Mouse (Mus musculus): Measurements from ENCODE around the gene Prame.
"Not testable (repeated sequence)": the region's sequence is repeated elsewhere in the genome, so short reads cannot be mapped to it uniquely, and the experiment has no call there.

The Prame gene

GRCm38 (mm10) chrX:135627605-135628004, at the start of gene Prame:
Gene Prame, minus strand, starts transcription at chrX:135627705.
- DNase-seq (ENCODE audit: low spot score) = no peak

GRCm38 (mm10) chrX:135652173-135652772, 24.8 kb upstream of the Prame start:
- DNase-seq (ENCODE audit: low spot score) = peak; percentile 12

GRCm38 (mm10) chrX:135601298-135602029, 26.0 kb downstream of the Prame start:
- peak; percentile 37 for DNase-seq (ENCODE audit: low spot score)

GRCm38 (mm10) chrX:135598677-135599076, 28.8 kb downstream of the Prame start, which contains the start of gene Nxf7:
Gene Nxf7, minus strand, starts transcription at chrX:135598777.
- DNase-seq (ENCODE audit: low spot score) = no peak

- DNase-seq (ENCODE audit: low spot score) = no peak
Observed at GRCm38 (mm10) chrX:135598096-135598495, 29.4 kb downstream of the Prame start.

GRCm38 (mm10) chrX:135576412-135576811, 51.1 kb downstream of the Prame start:
- no peak for DNase-seq (ENCODE audit: low spot score)

GRCm38 (mm10) chrX:135574958-135575628, 52.4 kb downstream of the Prame start:
- not testable (repeated sequence) for DNase-seq (ENCODE audit: low spot score)

GRCm38 (mm10) chrX:135574261-135574957, 53.1 kb downstream of the Prame start:
- DNase-seq (ENCODE audit: low spot score) = not testable (repeated sequence)

- DNase-seq (ENCODE audit: low spot score) = peak; percentile 36
Observed at GRCm38 (mm10) chrX:135569467-135569866, 58.0 kb downstream of the Prame start.

- DNase-seq (ENCODE audit: low spot score) = not testable (repeated sequence)
Observed at GRCm38 (mm10) chrX:135564934-135565333, 62.6 kb downstream of the Prame start.

Data from layer of hippocampus, adult 9-10 months (tissue).